Mouse (Mus musculus): ENCODE results near the gene Coq8a. TPM values are rescaled to one million over a fixed set of nuclear protein-coding genes. Genes with fewer than 3 reads are reported as not detected.

The Coq8a gene
- polyA plus RNA-seq, 1 experiment: 51.2 TPM

GRCm38 (mm10) chr1:180215044-180215443, 15.6 kb upstream of the Coq8a start:
- TF ChIP-seq POLR2A (IDR thresholded peaks at IDR 0.05; ENCODE audit: borderline replicate concordance, insufficient read depth, low read length): no peak
- TF ChIP-seq CTCF (IDR thresholded peaks at IDR 0.05; ENCODE audit: borderline replicate concordance, insufficient read depth, low read depth, low read length): peak; percentile 94
- H3K27me3 ChIP-seq (ENCODE audit: control insufficient read depth, insufficient read depth, low read length): no peaks in the 10 kb centered on the region
- 13% methylated on average over 4 of the region's 4 CpGs for whole genome bisulfite sequencing
- H3K4me1 ChIP-seq (ENCODE audit: control insufficient read depth, insufficient read depth, low read length): peaks cover 9% of the 10 kb centered on the region; the same call in 1 of the 2 replicates
- no peak overlapping the region for H3K4me3 ChIP-seq (replicated peaks; ENCODE audit: insufficient read depth, low read depth, low read length)
- no peak overlapping the region for H3K27ac ChIP-seq (ENCODE audit: insufficient read depth, low read length)
- DNase-seq: peak; percentile 75 to 77

DNA sequence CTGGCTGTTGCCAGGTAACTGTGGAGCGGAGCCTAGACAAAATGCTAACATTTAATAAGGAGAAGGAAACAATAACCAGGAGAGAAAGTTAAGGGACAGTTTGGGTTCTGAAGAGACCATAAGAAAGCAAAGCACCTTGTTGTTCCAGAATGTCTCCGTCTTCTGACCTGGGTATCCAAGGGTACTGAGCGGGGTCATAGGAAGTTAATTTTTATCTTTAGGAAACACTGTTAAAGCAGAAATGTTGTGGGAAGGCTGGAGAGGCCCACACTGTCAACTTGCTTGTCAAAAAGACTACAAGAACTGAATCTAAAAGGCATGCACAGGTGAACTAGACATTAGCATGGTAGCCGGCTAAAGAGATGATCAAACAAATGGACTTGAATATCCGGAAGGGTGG, 13.5 kb upstream of the Coq8a start:
- 96% methylated on average over 5 of the region's 5 CpGs for WGBS
- no peak for TF ChIP-seq POLR2A (IDR thresholded peaks at IDR 0.05; ENCODE audit: borderline replicate concordance, insufficient read depth, low read length)
- no peak for TF ChIP-seq CTCF (IDR thresholded peaks at IDR 0.05; ENCODE audit: borderline replicate concordance, insufficient read depth, low read depth, low read length)
- Histone ChIP-seq H3K4me1 (ENCODE audit: control insufficient read depth, insufficient read depth, low read length) (peaks cover 12% of the 10 kb centered on the region), H3K27me3 (ENCODE audit: control insufficient read depth, insufficient read depth, low read length) (no peaks in the 10 kb centered on the region), H3K27ac (ENCODE audit: insufficient read depth, low read length) (no peak overlapping the region), H3K4me3 (replicated peaks; ENCODE audit: insufficient read depth, low read depth, low read length) (no peak overlapping the region)
- no peak for DNase-seq

DNA sequence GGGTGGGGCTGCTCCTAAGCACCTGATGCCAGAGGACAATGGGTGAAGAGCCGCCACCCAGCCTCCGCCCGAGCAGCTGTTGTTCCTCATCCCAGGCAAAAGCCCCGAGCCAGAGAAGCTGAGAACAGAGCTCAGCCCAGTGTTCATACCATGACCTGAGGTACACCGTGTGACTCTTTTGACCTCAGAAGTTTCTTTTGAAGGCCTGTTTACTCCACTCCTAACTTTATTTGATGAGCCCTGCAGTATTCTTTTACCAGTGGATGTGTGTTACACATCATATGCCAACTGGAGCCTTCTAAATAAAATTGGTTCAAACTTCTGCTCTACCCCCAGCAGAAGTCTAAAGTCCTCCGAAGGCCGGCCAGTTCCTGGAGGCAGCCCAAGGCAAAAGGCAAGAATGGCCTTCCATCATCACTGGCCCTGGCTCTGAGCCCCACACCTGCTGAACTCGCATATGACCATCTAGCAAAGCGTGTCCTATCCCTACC, 11.4 kb upstream of the Coq8a start:
- TF ChIP-seq CTCF (IDR thresholded peaks at IDR 0.05; ENCODE audit: borderline replicate concordance, insufficient read depth, low read depth, low read length) (no peak), POLR2A (IDR thresholded peaks at IDR 0.05; ENCODE audit: borderline replicate concordance, insufficient read depth, low read length) (no peak)
- WGBS: 55% methylated on average over 9 of the region's 9 CpGs
- Histone ChIP-seq H3K4me3 (replicated peaks; ENCODE audit: insufficient read depth, low read depth, low read length) (no peak overlapping the region), H3K27ac (ENCODE audit: insufficient read depth, low read length) (peak overlapping the region; percentile 24; the same call in 1 of the 2 replicates), H3K27me3 (ENCODE audit: control insufficient read depth, insufficient read depth, low read length) (no peaks in the 10 kb centered on the region), H3K4me1 (ENCODE audit: control insufficient read depth, insufficient read depth, low read length) (peaks cover 12% of the 10 kb centered on the region)
- peak; percentile 33 to 49 for DNase-seq

- peaks cover 12% of the 10 kb centered on the region for H3K4me1 ChIP-seq (ENCODE audit: control insufficient read depth, insufficient read depth, low read length)
- DNase-seq: peak; percentile 45 to 62
- no peak for TF ChIP-seq POLR2A (IDR thresholded peaks at IDR 0.05; ENCODE audit: borderline replicate concordance, insufficient read depth, low read length)
- TF ChIP-seq CTCF (IDR thresholded peaks at IDR 0.05; ENCODE audit: borderline replicate concordance, insufficient read depth, low read depth, low read length): no peak
- no peaks in the 10 kb centered on the region for H3K27me3 ChIP-seq (ENCODE audit: control insufficient read depth, insufficient read depth, low read length)
- WGBS: 17% methylated on average over 4 of the region's 4 CpGs
- no peak overlapping the region for H3K4me3 ChIP-seq (replicated peaks; ENCODE audit: insufficient read depth, low read depth, low read length)
- H3K27ac ChIP-seq (ENCODE audit: insufficient read depth, low read length): peak overlapping the region; percentile 29
Measured at GRCm38 (mm10) chr1:180210031-180210432, 10.6 kb upstream of the Coq8a start.

GRCm38 (mm10) chr1:180208370-180208769, 9.0 kb upstream of the Coq8a start:
- H3K4me3 ChIP-seq (replicated peaks; ENCODE audit: insufficient read depth, low read depth, low read length): no peak overlapping the region
- WGBS: 86% methylated on average over 3 of the region's 3 CpGs
- no peak for TF ChIP-seq POLR2A (IDR thresholded peaks at IDR 0.05; ENCODE audit: borderline replicate concordance, insufficient read depth, low read length)
- no peak for TF ChIP-seq CTCF (IDR thresholded peaks at IDR 0.05; ENCODE audit: borderline replicate concordance, insufficient read depth, low read depth, low read length)
- no peak overlapping the region for H3K27ac ChIP-seq (ENCODE audit: insufficient read depth, low read length)
- DNase-seq: no peak
- H3K4me1 ChIP-seq (ENCODE audit: control insufficient read depth, insufficient read depth, low read length): peaks cover 12% of the 10 kb centered on the region
- no peaks in the 10 kb centered on the region for H3K27me3 ChIP-seq (ENCODE audit: control insufficient read depth, insufficient read depth, low read length)

DNA sequence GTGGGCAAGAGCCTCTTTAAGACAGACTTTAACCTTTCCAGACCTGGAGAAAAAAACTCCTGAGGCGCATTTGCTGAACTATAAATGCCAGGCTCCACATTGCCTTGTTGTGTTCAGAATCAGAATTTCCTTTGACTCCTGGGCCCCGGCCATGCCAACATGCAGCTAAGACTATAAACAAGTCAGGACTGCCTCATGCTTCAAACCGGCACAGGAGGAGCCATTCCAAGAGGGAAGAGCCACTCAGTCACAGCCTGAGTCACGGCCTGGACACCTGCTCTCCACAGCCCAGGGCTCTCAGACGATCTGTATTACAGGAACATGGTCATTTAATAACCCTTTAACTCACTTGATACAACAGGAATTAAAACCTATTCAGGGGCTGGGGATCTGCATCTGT, 1.3 kb upstream of the Coq8a start:
- no peak for DNase-seq
- TF ChIP-seq CTCF (IDR thresholded peaks at IDR 0.05; ENCODE audit: borderline replicate concordance, insufficient read depth, low read depth, low read length): no peak
- TF ChIP-seq POLR2A (IDR thresholded peaks at IDR 0.05; ENCODE audit: borderline replicate concordance, insufficient read depth, low read length): no peak
- Histone ChIP-seq H3K4me1 (ENCODE audit: control insufficient read depth, insufficient read depth, low read length) (0 out of 2 replicates have a peak, but pooled peaks cover 3% of the 10 kb centered on the region), H3K27ac (ENCODE audit: insufficient read depth, low read length) (no peak overlapping the region), H3K4me3 (replicated peaks; ENCODE audit: insufficient read depth, low read depth, low read length) (no peak overlapping the region), H3K27me3 (ENCODE audit: control insufficient read depth, insufficient read depth, low read length) (no peaks in the 10 kb centered on the region)
- 58% methylated on average over 5 of the region's 5 CpGs for WGBS

GRCm38 (mm10) chr1:180199715-180200050, 281 bp upstream of the Coq8a start:
- no peak overlapping the region for H3K27ac ChIP-seq (ENCODE audit: insufficient read depth, low read length)
- no peak for TF ChIP-seq POLR2A (IDR thresholded peaks at IDR 0.05; ENCODE audit: borderline replicate concordance, insufficient read depth, low read length)
- no peak for TF ChIP-seq CTCF (IDR thresholded peaks at IDR 0.05; ENCODE audit: borderline replicate concordance, insufficient read depth, low read depth, low read length)
- no peak for DNase-seq
- no peak overlapping the region for H3K4me3 ChIP-seq (replicated peaks; ENCODE audit: insufficient read depth, low read depth, low read length)
- H3K4me1 ChIP-seq (ENCODE audit: control insufficient read depth, insufficient read depth, low read length): peaks cover 6% of the 10 kb centered on the region; the same call in 1 of the 2 replicates
- no peaks in the 10 kb centered on the region for H3K27me3 ChIP-seq (ENCODE audit: control insufficient read depth, insufficient read depth, low read length)
- WGBS: 72% methylated on average over 4 of the region's 4 CpGs

GRCm38 (mm10) chr1:180197956-180198355, 1.4 kb downstream of the Coq8a start:
- no peak for TF ChIP-seq CTCF (IDR thresholded peaks at IDR 0.05; ENCODE audit: borderline replicate concordance, insufficient read depth, low read depth, low read length)
- no peak for TF ChIP-seq POLR2A (IDR thresholded peaks at IDR 0.05; ENCODE audit: borderline replicate concordance, insufficient read depth, low read length)
- H3K4me1 ChIP-seq (ENCODE audit: control insufficient read depth, insufficient read depth, low read length): peaks cover 15% of the 10 kb centered on the region
- no peak for DNase-seq
- H3K27me3 ChIP-seq (ENCODE audit: control insufficient read depth, insufficient read depth, low read length): no peaks in the 10 kb centered on the region
- H3K4me3 ChIP-seq (replicated peaks; ENCODE audit: insufficient read depth, low read depth, low read length): no peak overlapping the region
- WGBS: 93% methylated on average over 3 of the region's 3 CpGs
- no peak overlapping the region for H3K27ac ChIP-seq (ENCODE audit: insufficient read depth, low read length)
